Mouse (Mus musculus) thymus, adult 2 months (tissue): Measurements from ENCODE around the gene Jund.

Source experiments
- CTCF ChIP-seq: fragments of 200-500 bp; IDR thresholded peaks from 2 replicates; pipeline ENCODE4 v1.5.1; 2012; ENCODE audit warnings: mild to moderate bottlenecking, control low read depth, low read length, moderate library complexity, borderline replicate concordance; ENCODE audit not compliant: control insufficient read depth, poor library complexity, insufficient read depth; ENCODE audit errors: extremely low read depth
- POLR2A ChIP-seq: fragments of 200-500 bp; IDR thresholded peaks from 2 replicates; pipeline ENCODE4 v1.6.1; 2012; ENCODE audit warnings: mild to moderate bottlenecking, low read length, control low read depth, moderate library complexity; ENCODE audit not compliant: control insufficient read depth, poor library complexity, insufficient read depth; ENCODE audit errors: extremely low read depth

- TF ChIP-seq POLR2A = no peak
- no peak for TF ChIP-seq CTCF
Measured at GRCm38 (mm10) chr8:70699116-70699833, 526 bp downstream of the Jund start.
